Mouse (Mus musculus): ENCODE measurements around the gene Ap1s1. TPM values are rescaled to one million over a fixed set of nuclear protein-coding genes. Genes with fewer than 3 reads are reported as not detected.
A peak's percentile ranks its signal among the peaks of the same experiment; 100 is the strongest.

Ap1s1 gene
- total and polyA plus RNA-seq, 2 experiments from 2014 or later, result 93.0 to 94.4 TPM

GRCm38 (mm10) chr5:137025132-137025531, 20.8 kb downstream of the Ap1s1 start:
- Histone ChIP-seq H3K4me2 (ENCODE audit: low read depth, low read length) (no peak overlapping the region), H3K9ac (replicated peaks; ENCODE audit: low read depth, low read length) (no peak overlapping the region), H3K36me3 (replicated peaks; ENCODE audit: control insufficient read depth, insufficient read depth, low read length) (no peaks in the 10 kb centered on the region), H3K4me1 (ENCODE audit: control insufficient read depth, insufficient read depth) (peaks cover 6% of the 10 kb centered on the region; the same call in 1 of the 2 replicates), H3K4me3 (ENCODE audit: low read depth, low read length) (no peak overlapping the region), H3K27me3 (ENCODE audit: control insufficient read depth, insufficient read depth, low read length) (peaks cover 64% of the 10 kb centered on the region), H3K27ac (ENCODE audit: low read depth) (no peak overlapping the region), H3K9me3 (replicated peaks; ENCODE audit: control insufficient read depth, low read length) (no peaks in the 10 kb centered on the region)
- under 1% methylated on average over 23 of the region's 23 CpGs for WGBS
- peak; percentile 98 for TF ChIP-seq CTCF (IDR thresholded peaks at IDR 0.05; ENCODE audit: low read depth)
- no peak for TF ChIP-seq EP300 (IDR thresholded peaks at IDR 0.05; ENCODE audit: low read depth)
- ATAC-seq (ENCODE audit: insufficient read depth, low read depth) (no peak), DNase-seq (ENCODE audit: low spot score) (no peak)

GRCm38 (mm10) chr5:137024318-137024717, 21.6 kb downstream of the Ap1s1 start:
- Histone ChIP-seq H3K27ac (ENCODE audit: low read depth) (no peak overlapping the region), H3K4me3 (ENCODE audit: low read depth, low read length) (no peak overlapping the region), H3K27me3 (ENCODE audit: control insufficient read depth, insufficient read depth, low read length) (peaks cover 56% of the 10 kb centered on the region), H3K9ac (replicated peaks; ENCODE audit: low read depth, low read length) (no peak overlapping the region), H3K9me3 (replicated peaks; ENCODE audit: control insufficient read depth, low read length) (no peaks in the 10 kb centered on the region), H3K4me2 (ENCODE audit: low read depth, low read length) (no peak overlapping the region), H3K4me1 (ENCODE audit: control insufficient read depth, insufficient read depth) (no peaks in the 10 kb centered on the region), H3K36me3 (replicated peaks; ENCODE audit: control insufficient read depth, insufficient read depth, low read length) (no peaks in the 10 kb centered on the region)
- ATAC-seq (ENCODE audit: insufficient read depth, low read depth) (no peak), DNase-seq (ENCODE audit: low spot score) (no peak)
- whole genome bisulfite sequencing, result 47% methylated on average over 3 of the region's 3 CpGs
- no peak for TF ChIP-seq EP300 (IDR thresholded peaks at IDR 0.05; ENCODE audit: low read depth)

DNA sequence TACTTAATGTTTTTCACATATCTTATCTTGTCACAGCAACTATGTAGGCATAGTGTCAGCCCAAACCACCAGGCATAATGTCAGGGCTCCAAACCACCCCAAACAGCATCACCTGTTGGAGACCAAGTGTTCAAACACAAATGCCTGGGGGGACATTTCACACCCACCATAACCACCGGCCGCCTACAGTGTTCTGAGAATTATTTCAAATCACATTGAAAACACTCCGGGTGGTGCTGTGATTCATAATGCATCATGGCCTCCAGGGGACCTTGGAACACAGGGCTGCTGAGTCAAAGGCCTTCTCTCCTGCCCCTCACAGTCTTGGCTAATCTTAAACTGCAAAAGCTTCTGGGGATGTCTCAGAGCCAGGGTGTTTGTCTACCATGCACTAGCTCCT, 30.0 kb downstream of the Ap1s1 start:
- Histone ChIP-seq H3K4me2 (ENCODE audit: low read depth, low read length) (no peak overlapping the region), H3K27me3 (ENCODE audit: control insufficient read depth, insufficient read depth, low read length) (no peaks in the 10 kb centered on the region), H3K4me3 (ENCODE audit: low read depth, low read length) (no peak overlapping the region), H3K9me3 (replicated peaks; ENCODE audit: control insufficient read depth, low read length) (no peaks in the 10 kb centered on the region), H3K9ac (replicated peaks; ENCODE audit: low read depth, low read length) (no peak overlapping the region), H3K36me3 (replicated peaks; ENCODE audit: control insufficient read depth, insufficient read depth, low read length) (no peaks in the 10 kb centered on the region), H3K4me1 (ENCODE audit: control insufficient read depth, insufficient read depth) (no peaks in the 10 kb centered on the region), H3K27ac (ENCODE audit: low read depth) (no peak overlapping the region)
- 83% methylated on average over 3 of the region's 3 CpGs for WGBS
- DNase-seq (ENCODE audit: low spot score) (no peak), ATAC-seq (ENCODE audit: insufficient read depth, low read depth) (no peak)
- no peak for TF ChIP-seq EP300 (IDR thresholded peaks at IDR 0.05; ENCODE audit: low read depth)
- no peak for TF ChIP-seq CTCF (IDR thresholded peaks at IDR 0.05; ENCODE audit: low read depth)

DNA sequence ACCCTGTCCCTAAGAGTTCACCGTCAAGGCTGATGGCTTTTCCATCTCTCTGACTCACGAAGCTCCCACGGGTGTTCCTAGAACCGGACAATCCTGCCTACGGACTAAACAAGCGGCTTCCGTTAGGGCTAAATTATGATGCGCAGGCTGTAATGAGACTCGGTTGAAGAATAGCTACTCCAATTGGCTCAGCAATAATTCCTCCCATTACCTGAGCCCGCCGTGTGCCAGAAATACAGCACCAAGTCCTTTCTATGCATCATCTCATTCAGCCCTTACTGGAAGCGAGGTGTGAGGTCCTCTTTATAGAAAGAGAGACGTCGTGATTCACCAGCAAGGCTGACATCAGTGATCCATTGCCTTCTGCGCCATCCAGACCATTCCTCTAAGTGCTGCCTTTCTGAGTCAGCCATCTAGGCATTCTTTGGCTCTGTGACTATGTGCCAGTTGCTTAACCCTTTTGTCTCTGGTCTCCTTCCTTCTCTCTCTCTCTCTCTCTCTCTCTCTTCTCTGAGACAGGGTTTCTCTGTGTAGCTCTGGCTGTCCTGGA, 33.5 kb downstream of the Ap1s1 start:
- Histone ChIP-seq H3K36me3 (replicated peaks; ENCODE audit: control insufficient read depth, insufficient read depth, low read length) (no peaks in the 10 kb centered on the region), H3K27ac (ENCODE audit: low read depth) (no peak overlapping the region), H3K4me2 (ENCODE audit: low read depth, low read length) (no peak overlapping the region), H3K27me3 (ENCODE audit: control insufficient read depth, insufficient read depth, low read length) (no peaks in the 10 kb centered on the region), H3K9me3 (replicated peaks; ENCODE audit: control insufficient read depth, low read length) (no peaks in the 10 kb centered on the region), H3K9ac (replicated peaks; ENCODE audit: low read depth, low read length) (no peak overlapping the region), H3K4me1 (ENCODE audit: control insufficient read depth, insufficient read depth) (no peaks in the 10 kb centered on the region), H3K4me3 (ENCODE audit: low read depth, low read length) (no peak overlapping the region)
- TF ChIP-seq CTCF (IDR thresholded peaks at IDR 0.05; ENCODE audit: low read depth), result no peak
- no peak for TF ChIP-seq EP300 (IDR thresholded peaks at IDR 0.05; ENCODE audit: low read depth)
- ATAC-seq (ENCODE audit: insufficient read depth, low read depth) (no peak), DNase-seq (ENCODE audit: low spot score) (no peak)
- WGBS, result 68% methylated on average over 15 of the region's 15 CpGs

DNA sequence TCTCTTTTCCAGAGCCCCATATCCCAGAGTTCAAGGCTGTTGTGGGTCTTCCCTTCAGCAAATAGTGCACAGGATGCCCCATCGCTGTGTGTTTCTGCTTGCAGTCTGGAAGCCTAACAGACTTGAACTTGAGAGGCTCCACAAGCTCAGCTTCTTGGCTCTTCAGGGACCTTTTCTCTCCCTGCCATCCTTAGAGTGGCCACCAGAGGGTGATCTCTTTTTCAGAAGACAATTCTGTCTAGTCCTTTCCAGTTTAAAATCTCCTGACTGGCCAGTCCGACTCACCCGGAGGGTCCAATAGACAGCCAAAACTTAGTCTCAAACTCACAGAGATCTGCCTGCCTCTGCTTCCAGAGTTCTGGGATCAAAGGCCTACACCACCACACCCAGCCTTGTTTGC, 35.9 kb downstream of the Ap1s1 start:
- Histone ChIP-seq H3K4me1 (ENCODE audit: control insufficient read depth, insufficient read depth) (no peaks in the 10 kb centered on the region), H3K4me2 (ENCODE audit: low read depth, low read length) (no peak overlapping the region), H3K36me3 (replicated peaks; ENCODE audit: control insufficient read depth, insufficient read depth, low read length) (no peaks in the 10 kb centered on the region), H3K27ac (ENCODE audit: low read depth) (no peak overlapping the region), H3K4me3 (ENCODE audit: low read depth, low read length) (no peak overlapping the region), H3K9ac (replicated peaks; ENCODE audit: low read depth, low read length) (no peak overlapping the region), H3K9me3 (replicated peaks; ENCODE audit: control insufficient read depth, low read length) (no peaks in the 10 kb centered on the region), H3K27me3 (ENCODE audit: control insufficient read depth, insufficient read depth, low read length) (no peaks in the 10 kb centered on the region)
- peak; percentile 41 for DNase-seq (ENCODE audit: low spot score)
- TF ChIP-seq CTCF (IDR thresholded peaks at IDR 0.05; ENCODE audit: low read depth) (peak; percentile 66), EP300 (IDR thresholded peaks at IDR 0.05; ENCODE audit: low read depth) (no peak)
- no peak for ATAC-seq (ENCODE audit: insufficient read depth, low read depth)
- 31% methylated on average over 3 of the region's 3 CpGs for WGBS

DNA sequence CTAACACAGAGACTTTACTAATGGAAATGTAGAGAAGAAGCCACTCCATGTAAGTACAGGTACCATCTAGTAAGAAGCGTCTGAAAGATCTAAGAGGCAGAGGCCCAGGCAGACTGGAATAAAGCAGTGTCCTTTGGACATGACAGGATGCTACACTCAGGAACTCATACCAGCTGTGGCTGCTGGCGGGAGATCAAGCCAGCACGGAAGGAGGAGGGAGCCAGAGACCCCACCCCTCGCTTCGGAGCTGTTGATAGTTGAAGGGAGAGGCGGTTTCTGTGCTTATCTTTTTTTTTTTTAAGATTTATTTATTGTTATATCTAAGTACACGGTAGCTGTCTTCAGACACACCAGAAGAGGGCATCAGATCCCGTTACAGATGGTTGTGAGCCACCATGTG, 38.7 kb downstream of the Ap1s1 start:
- no peak for TF ChIP-seq EP300 (IDR thresholded peaks at IDR 0.05; ENCODE audit: low read depth)
- TF ChIP-seq CTCF (IDR thresholded peaks at IDR 0.05; ENCODE audit: low read depth), result no peak
- no peaks in the 10 kb centered on the region for H3K36me3 ChIP-seq (replicated peaks; ENCODE audit: control insufficient read depth, insufficient read depth, low read length)
- H3K9ac ChIP-seq (replicated peaks; ENCODE audit: low read depth, low read length), result no peak overlapping the region
- H3K27ac ChIP-seq (ENCODE audit: low read depth), result no peak overlapping the region
- no peak for ATAC-seq (ENCODE audit: insufficient read depth, low read depth)
- H3K4me3 ChIP-seq (ENCODE audit: low read depth, low read length), result no peak overlapping the region
- H3K4me1 ChIP-seq (ENCODE audit: control insufficient read depth, insufficient read depth), result no peaks in the 10 kb centered on the region
- 43% methylated on average over 8 of the region's 8 CpGs for WGBS
- no peak for DNase-seq (ENCODE audit: low spot score)
- no peaks in the 10 kb centered on the region for H3K27me3 ChIP-seq (ENCODE audit: control insufficient read depth, insufficient read depth, low read length)
- H3K9me3 ChIP-seq (replicated peaks; ENCODE audit: control insufficient read depth, low read length), result no peaks in the 10 kb centered on the region
- no peak overlapping the region for H3K4me2 ChIP-seq (ENCODE audit: low read depth, low read length)
